Mouse (Mus musculus) testis, postnatal 14 days (tissue): ENCODE measurements at regions not wholly inside any gene's neighbourhood (a gene's known extent, or its start where the extent isn't known, plus 50 kb on each side); places are given as distances from the start of the nearest gene placed in this dataset.

ENCODE experiments used
- DNase-seq: peaks from one replicate; pipeline ENCODE4 v3.0.0; 2021; ENCODE audit warnings: low spot score

GRCm38 (mm10) chr7:115294655-115295230, 551.2 kb downstream of the Insc start:
- DNase-seq, result no peak

GRCm38 (mm10) chr7:115300241-115300640, 556.7 kb downstream of the Insc start:
- DNase-seq, result no peak

- no peak for DNase-seq
Observed at GRCm38 (mm10) chr7:115308377-115308776, 564.9 kb downstream of the Insc start.

GRCm38 (mm10) chr7:115310400-115311225, 567.1 kb downstream of the Insc start:
- peak; percentile 58 for DNase-seq

GRCm38 (mm10) chr7:115319504-115319903, 576.0 kb downstream of the Insc start:
- DNase-seq, result no peak

- no peak for DNase-seq
Observed at GRCm38 (mm10) chr7:115322989-115323388, 579.5 kb downstream of the Insc start.

GRCm38 (mm10) chr7:115328300-115328699, 584.8 kb downstream of the Insc start:
- DNase-seq, result peak; percentile 35

- DNase-seq, result no peak
Observed at GRCm38 (mm10) chr7:115331698-115332097, 588.2 kb downstream of the Insc start.

- no peak for DNase-seq
Observed at GRCm38 (mm10) chr7:115333046-115333577, 589.6 kb downstream of the Insc start.

- no peak for DNase-seq
Observed at GRCm38 (mm10) chr7:115335051-115335450, 591.6 kb downstream of the Insc start.

- DNase-seq, result no peak
Observed at GRCm38 (mm10) chr7:115340155-115340554, 596.7 kb downstream of the Insc start.

GRCm38 (mm10) chr7:115341007-115341406, 597.5 kb downstream of the Insc start:
- no peak for DNase-seq

GRCm38 (mm10) chr7:115345749-115346148, 602.3 kb downstream of the Insc start:
- DNase-seq, result no peak

GRCm38 (mm10) chr7:115358711-115359110, 615.2 kb downstream of the Insc start:
- no peak for DNase-seq

GRCm38 (mm10) chr7:115360142-115360541, 616.6 kb downstream of the Insc start:
- DNase-seq, result no peak

GRCm38 (mm10) chr7:115362117-115362516, 618.6 kb downstream of the Insc start:
- DNase-seq, result no peak

GRCm38 (mm10) chr7:115366910-115367309, 623.4 kb downstream of the Insc start:
- DNase-seq, result no peak

GRCm38 (mm10) chr7:115371143-115371542, 627.6 kb downstream of the Insc start:
- peak; percentile 20 for DNase-seq

- DNase-seq, result no peak
Observed at GRCm38 (mm10) chr7:115372921-115373320, 629.4 kb downstream of the Insc start.

- DNase-seq, result no peak
Observed at GRCm38 (mm10) chr7:115373781-115374533, 630.5 kb downstream of the Insc start.

- DNase-seq, result no peak
Observed at GRCm38 (mm10) chr7:115376067-115376466, 632.6 kb downstream of the Insc start.

GRCm38 (mm10) chr7:115378836-115379235, 635.3 kb downstream of the Insc start:
- no peak for DNase-seq

- no peak for DNase-seq
Observed at GRCm38 (mm10) chr7:115379600-115379999, 636.1 kb downstream of the Insc start.
